Mouse (Mus musculus) MEL (cell line): ENCODE data around the gene Cxcl10. TPM values are rescaled to one million over a fixed set of nuclear protein-coding genes. Genes with fewer than 3 reads are reported as not detected.

Experiments
- DNase-seq: peaks from one replicate; pipeline ENCODE4 v3.0.0; 2011; ENCODE audit warnings: low read depth, low spot score
- H3K27ac ChIP-seq: 2 replicates; pipeline ENCODE4 v1.5.1; 2012; ENCODE audit warnings: low read depth, mild to moderate bottlenecking, control low read depth, low read length, moderate library complexity; ENCODE audit not compliant: control insufficient read depth
- H3K27me3 ChIP-seq, 2 experiments: fragments of 150-350 bp in 1 of 2; sonication (generic) in 1 of 2; 2 replicates each; pipeline ENCODE4 v1.6.1; 2012; ENCODE audit warnings: low read length in 2 of 2, mild to moderate bottlenecking in 2 of 2, improper control_type of control experiment in 1 of 2, moderate library complexity in 1 of 2; ENCODE audit not compliant: insufficient read depth in 2 of 2, control insufficient read depth in 1 of 2
- H3K36me3 ChIP-seq, 2 experiments: 2 replicates each; pipeline ENCODE4 v1.6.1; 2012 to 2014; ENCODE audit warnings: low read length in 2 of 2, improper control_type of control experiment in 1 of 2, inconsistent platforms in 1 of 2, mild to moderate bottlenecking in 1 of 2; ENCODE audit not compliant: insufficient read depth in 2 of 2, control insufficient read depth in 1 of 2
- H3K4me1 ChIP-seq, 2 experiments: fragments of 150-350 bp in 1 of 2; sonication (generic) in 1 of 2; 2 replicates each; pipeline ENCODE4 v1.6.1; 2012; ENCODE audit warnings: low read length in 2 of 2, improper control_type of control experiment in 1 of 2, mild to moderate bottlenecking in 1 of 2; ENCODE audit not compliant: insufficient read depth in 2 of 2, control insufficient read depth in 1 of 2
- H3K4me3 ChIP-seq, 2 experiments: fragments of 150-350 bp in 1 of 2; sonication (generic) in 1 of 2; 2 replicates each; pipeline ENCODE4 v1.5.1; 2012; ENCODE audit warnings: low read depth in 2 of 2, low read length in 2 of 2, mild to moderate bottlenecking in 2 of 2, moderate library complexity in 2 of 2, control low read depth in 1 of 2, improper control_type of control experiment in 1 of 2; ENCODE audit not compliant: control insufficient read depth in 1 of 2, insufficient read depth in 1 of 2
- H3K79me2 ChIP-seq: 2 replicates; pipeline ENCODE4 v1.6.1; 2012; ENCODE audit warnings: mild to moderate bottlenecking, low read length, moderate library complexity; ENCODE audit not compliant: control insufficient read depth, poor library complexity, insufficient read depth
- H3K9ac ChIP-seq: 2 replicates; pipeline ENCODE4 v1.6.1; 2012; ENCODE audit warnings: low read depth, mild to moderate bottlenecking, control low read depth, low read length, moderate library complexity; ENCODE audit not compliant: control insufficient read depth, poor library complexity, severe bottlenecking
- H3K9me3 ChIP-seq: fragments of 150-350 bp; sonication (generic); replicated peaks from 2 replicates; pipeline ENCODE4 v1.6.1; 2012; ENCODE audit warnings: mild to moderate bottlenecking, low read length, improper control_type of control experiment, moderate library complexity; ENCODE audit not compliant: insufficient read depth
- BHLHE40 ChIP-seq: IDR thresholded peaks from 2 replicates; pipeline ENCODE4 v1.6.1; 2012; ENCODE audit warnings: low read depth, mild to moderate bottlenecking, inconsistent platforms, low read length, improper control_type of control experiment, borderline replicate concordance
- CHD1 ChIP-seq: IDR thresholded peaks from 2 replicates; pipeline ENCODE4 v1.6.1; 2012; ENCODE audit warnings: low read depth, mild to moderate bottlenecking, inconsistent platforms, low read length, improper control_type of control experiment
- CHD2 ChIP-seq: IDR thresholded peaks from 2 replicates; pipeline ENCODE4 v1.6.1; 2011; ENCODE audit warnings: low read length, improper control_type of control experiment
- CTCF ChIP-seq, 3 experiments: IDR thresholded peaks in 2 of 3; conservative IDR thresholded peaks in 1 of 3; 2 replicates each; pipeline ENCODE4 v1.5.1; 2011 to 2012; ENCODE audit warnings: low read length in 3 of 3, low read depth in 2 of 3, mild to moderate bottlenecking in 2 of 3, improper control_type of control experiment in 1 of 3, inconsistent platforms in 1 of 3, mixed read lengths in 1 of 3, moderate library complexity in 1 of 3; ENCODE audit not compliant: control insufficient read depth in 1 of 3, insufficient read depth in 1 of 3, poor library complexity in 1 of 3, severe bottlenecking in 1 of 3
- E2F4 ChIP-seq: IDR thresholded peaks from 2 replicates; pipeline ENCODE4 v1.6.1; 2011; ENCODE audit warnings: low read depth, low read length, improper control_type of control experiment, borderline replicate concordance
- ELF1 ChIP-seq: IDR thresholded peaks from 2 replicates; pipeline ENCODE4 v1.6.1; 2014; ENCODE audit warnings: low read depth, mild to moderate bottlenecking, inconsistent platforms, low read length, improper control_type of control experiment, moderate library complexity
- EP300 ChIP-seq, 2 experiments: IDR thresholded peaks; 2 replicates each; pipeline ENCODE4 v1.6.1; 2011; ENCODE audit warnings: improper control_type of control experiment in 2 of 2, low read length in 2 of 2, low read depth in 1 of 2, mild to moderate bottlenecking in 1 of 2
- GABPA ChIP-seq: IDR thresholded peaks from 2 replicates; pipeline ENCODE4 v1.6.1; 2012; ENCODE audit warnings: low read depth, mild to moderate bottlenecking, inconsistent platforms, low read length, improper control_type of control experiment, moderate library complexity
- GATA1 ChIP-seq: IDR thresholded peaks from 2 replicates; pipeline ENCODE4 v1.6.1; 2011; ENCODE audit warnings: low read depth, low read length, improper control_type of control experiment
- HCFC1 ChIP-seq: IDR thresholded peaks from 2 replicates; pipeline ENCODE4 v1.6.1; 2012; ENCODE audit warnings: low read depth, mild to moderate bottlenecking, inconsistent platforms, low read length, improper control_type of control experiment, moderate library complexity
- JUND ChIP-seq: IDR thresholded peaks from 2 replicates; pipeline ENCODE4 v1.6.1; 2011; ENCODE audit warnings: low read depth, mild to moderate bottlenecking, improper control_type of control experiment, low read length
- MAFK ChIP-seq: IDR thresholded peaks from 2 replicates; pipeline ENCODE4 v1.6.1; 2011; ENCODE audit warnings: low read depth, mild to moderate bottlenecking, low read length, improper control_type of control experiment, borderline replicate concordance
- MAX ChIP-seq: IDR thresholded peaks from 2 replicates; pipeline ENCODE4 v1.6.1; 2011; ENCODE audit warnings: low read length, improper control_type of control experiment
- MAZ ChIP-seq: IDR thresholded peaks from 2 replicates; pipeline ENCODE4 v1.6.1; 2012; ENCODE audit warnings: low read depth, mild to moderate bottlenecking, inconsistent platforms, low read length, improper control_type of control experiment
- MXI1 ChIP-seq: IDR thresholded peaks from 2 replicates; pipeline ENCODE4 v1.6.1; 2011; ENCODE audit warnings: mild to moderate bottlenecking, low read depth, low read length, improper control_type of control experiment
- MYB ChIP-seq: IDR thresholded peaks from 2 replicates; pipeline ENCODE4 v1.6.1; 2011; ENCODE audit warnings: mild to moderate bottlenecking, low read depth, low read length, improper control_type of control experiment
- MYC ChIP-seq: IDR thresholded peaks from 2 replicates; pipeline ENCODE4 v1.6.1; 2011; ENCODE audit warnings: low read depth, mild to moderate bottlenecking, low read length, improper control_type of control experiment, moderate library complexity
- NELFE ChIP-seq: IDR thresholded peaks from 2 replicates; pipeline ENCODE4 v1.6.1; 2011; ENCODE audit warnings: low read depth, low read length, improper control_type of control experiment
- NRF1 ChIP-seq: IDR thresholded peaks from 2 replicates; pipeline ENCODE4 v1.6.1; 2014; ENCODE audit warnings: low read depth, mild to moderate bottlenecking, inconsistent platforms, low read length, improper control_type of control experiment, moderate library complexity; ENCODE audit not compliant: poor library complexity, insufficient read depth, severe bottlenecking
- POLR2A ChIP-seq, 2 experiments: IDR thresholded peaks; 2 replicates each; pipeline ENCODE4 v1.6.1; 2011 to 2012; ENCODE audit warnings: low read length in 2 of 2, mild to moderate bottlenecking in 2 of 2, control low read depth in 1 of 2, improper control_type of control experiment in 1 of 2, low read depth in 1 of 2, moderate library complexity in 1 of 2; ENCODE audit not compliant: control insufficient read depth in 1 of 2, insufficient read depth in 1 of 2, poor library complexity in 1 of 2
- POLR2AphosphoS2 ChIP-seq: IDR thresholded peaks from 2 replicates; pipeline ENCODE4 v1.6.1; 2011; ENCODE audit warnings: low read length, improper control_type of control experiment
- POLR2AphosphoS5 ChIP-seq: IDR thresholded peaks from 2 replicates; pipeline ENCODE4 v1.6.1; 2012; ENCODE audit warnings: low read depth, borderline replicate concordance, mild to moderate bottlenecking, inconsistent platforms, low read length, moderate library complexity, mixed read lengths
- RAD21 ChIP-seq: IDR thresholded peaks from 2 replicates; pipeline ENCODE4 v1.6.1; 2011; ENCODE audit warnings: mild to moderate bottlenecking, low read depth, low read length, improper control_type of control experiment
- RCOR1 ChIP-seq: IDR thresholded peaks from 2 replicates; pipeline ENCODE4 v1.6.1; 2012; ENCODE audit warnings: low read depth, mild to moderate bottlenecking, inconsistent platforms, low read length, improper control_type of control experiment
- SIN3A ChIP-seq: IDR thresholded peaks from 2 replicates; pipeline ENCODE4 v1.6.1; 2012; ENCODE audit warnings: low read length, improper control_type of control experiment, inconsistent platforms
- SMC3 ChIP-seq: IDR thresholded peaks from 2 replicates; pipeline ENCODE4 v1.6.1; 2011; ENCODE audit warnings: low read depth, low read length, improper control_type of control experiment
- TAL1 ChIP-seq: IDR thresholded peaks from 2 replicates; pipeline ENCODE4 v1.6.1; 2012; ENCODE audit warnings: mild to moderate bottlenecking, inconsistent platforms, low read length, moderate library complexity, mixed read lengths
- TBP ChIP-seq: IDR thresholded peaks from 2 replicates; pipeline ENCODE4 v1.8.0; 2011; ENCODE audit warnings: low read depth, low read length, improper control_type of control experiment
- TCF12 ChIP-seq: IDR thresholded peaks from 2 replicates; pipeline ENCODE4 v1.6.1; 2014; ENCODE audit warnings: low read depth, mild to moderate bottlenecking, inconsistent platforms, low read length, improper control_type of control experiment, moderate library complexity
- UBTF ChIP-seq: IDR thresholded peaks from 2 replicates; pipeline ENCODE4 v1.6.1; 2012; ENCODE audit warnings: low read depth, mild to moderate bottlenecking, inconsistent platforms, low read length, improper control_type of control experiment, moderate library complexity, borderline replicate concordance; ENCODE audit not compliant: insufficient read depth
- USF1 ChIP-seq: IDR thresholded peaks from 2 replicates; pipeline ENCODE4 v1.6.1; 2014; ENCODE audit warnings: low read depth, mild to moderate bottlenecking, inconsistent platforms, low read length, improper control_type of control experiment, moderate library complexity
- USF2 ChIP-seq, 2 experiments: IDR thresholded peaks; 2 replicates each; pipeline ENCODE4 v1.6.1; 2011 to 2012; ENCODE audit warnings: improper control_type of control experiment in 2 of 2, low read length in 2 of 2, borderline replicate concordance in 1 of 2, inconsistent platforms in 1 of 2, low read depth in 1 of 2, mild to moderate bottlenecking in 1 of 2; ENCODE audit not compliant: insufficient read depth in 1 of 2
- ZC3H11A ChIP-seq: IDR thresholded peaks from 2 replicates; pipeline ENCODE4 v1.6.1; 2012; ENCODE audit warnings: low read depth, mild to moderate bottlenecking, inconsistent platforms, low read length, improper control_type of control experiment
- ZKSCAN1 ChIP-seq: IDR thresholded peaks from 2 replicates; pipeline ENCODE4 v1.6.1; 2012; ENCODE audit warnings: low read depth, mild to moderate bottlenecking, inconsistent platforms, low read length, improper control_type of control experiment, moderate library complexity
- polyA plus RNA-seq, 2 experiments: library from polyadenylated mRNA; stranded (reverse) in 1 of 2; unstranded in 1 of 2; fragments of >175 nt in 1 of 2; fragments of >200 nt in 1 of 2; gene quantifications; 2 replicates each; pipeline versions ENCODE4 v1.2.1 to v1.2.4; 2012; ENCODE audit warnings: low replicate concordance in 2 of 2, low read depth in 1 of 2; ENCODE audit not compliant: insufficient read length in 2 of 2, insufficient read depth in 1 of 2, missing spikeins in 1 of 2
- total RNA-seq: library from RNA; depleted of rRNA; stranded (reverse); fragments of 300-350 nt; gene quantifications from 2 replicates; pipeline ENCODE4 v1.2.3, GENCODE M21; 2012

Cxcl10 gene
- total and polyA plus RNA-seq, 3 experiments, result 0.11 TPM; not detected in 2

DNA sequence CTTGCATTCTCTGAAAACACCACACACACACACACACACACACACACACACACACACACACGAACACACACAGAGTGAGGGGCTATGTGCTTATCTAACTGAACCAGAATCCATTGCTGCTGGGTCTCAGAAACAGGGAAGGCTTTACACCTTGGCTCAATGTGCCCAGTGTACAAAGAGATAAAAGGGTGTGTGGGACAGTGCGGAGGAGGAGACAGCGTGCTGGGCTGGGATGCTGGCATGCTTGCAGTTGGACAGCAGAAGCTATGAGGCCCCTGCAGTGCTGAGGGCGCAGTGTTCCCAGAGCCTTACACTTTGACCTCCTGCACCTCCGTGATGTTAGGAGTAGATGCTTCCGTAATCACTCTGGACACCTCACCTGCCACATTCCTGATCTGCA, 47.8 kb upstream of the Cxcl10 start (continued):
- TF ChIP-seq ZKSCAN1, result no peak
- TF ChIP-seq MYC, result no peak
- no peak for TF ChIP-seq RCOR1
- TF ChIP-seq GATA1, result peak; percentile 73
- TF ChIP-seq TCF12, result peak; percentile 80; the same call in 1 of the 2 replicates
- peak; percentile 5; the same call in 1 of the 2 replicates for TF ChIP-seq MYB
- no peak for TF ChIP-seq BHLHE40
- TF ChIP-seq, all 39 proteins: peak for 6

- no peaks in the 10 kb centered on the region; a peak in 1 of 4 replicates for H3K27me3 ChIP-seq
- no peaks in the 10 kb centered on the region for H3K79me2 ChIP-seq
- peak overlapping the region; percentile 23 for H3K9ac ChIP-seq
- H3K4me1 ChIP-seq, result peaks cover 0 to 25% of the 10 kb centered on the region in 2 experiments; a peak in 2 of 4 replicates
- DNase-seq, result peak; percentile 49
- H3K4me3 ChIP-seq, result peak overlapping the region; percentile 17 to 42
- H3K9me3 ChIP-seq, result no peaks in the 10 kb centered on the region
- peaks cover 0 to 16% of the 10 kb centered on the region in 2 experiments; a peak in 2 of 4 replicates for H3K36me3 ChIP-seq
- peak overlapping the region; percentile 45 for H3K27ac ChIP-seq
- TF ChIP-seq UBTF (no peak), MXI1 (no peak; the same call in 1 of the 2 replicates), RAD21 (no peak), USF2 (IDR thresholded peaks at IDR 0.05; ENCODE audit: borderline replicate concordance in 1 of 2, insufficient read depth in 1 of 2, low read depth in 1 of 2, low read length in 2 of 2) (no peak), GABPA (no peak), MAZ (no peak), CTCF (IDR thresholded peaks at IDR 0.05 in 2 of 3, conservative IDR thresholded peaks at IDR 0.05 in 1 of 3; ENCODE audit: control insufficient read depth in 1 of 3, insufficient read depth in 1 of 3, low read depth in 2 of 3, low read length in 3 of 3, poor library complexity in 1 of 3, severe bottlenecking in 1 of 3) (no peak), POLR2AphosphoS5 (no peak), CHD1 (no peak), MAX (0 out of 2 replicates have a peak, but pooled peaks have one; percentile 12), NRF1 (no peak), MYB (no peak), JUND (no peak), BHLHE40 (no peak), POLR2AphosphoS2 (no peak), RCOR1 (no peak), TCF12 (peak; percentile 59; the same call in 1 of the 2 replicates), HCFC1 (no peak), ELF1 (no peak), TBP (no peak), POLR2A (IDR thresholded peaks at IDR 0.05; ENCODE audit: control insufficient read depth in 1 of 2, insufficient read depth in 1 of 2, low read depth in 1 of 2, low read length in 2 of 2, poor library complexity in 1 of 2) (no peak), E2F4 (no peak), MYC (0 out of 2 replicates have a peak, but pooled peaks have one; percentile 3), ZC3H11A (no peak), SIN3A (0 out of 2 replicates have a peak, but pooled peaks have one; percentile 25), SMC3 (no peak), CHD2 (no peak), TAL1 (peak; percentile 58), USF1 (no peak), ZKSCAN1 (no peak), MAFK (no peak), EP300 (IDR thresholded peaks at IDR 0.05; ENCODE audit: low read depth in 1 of 2, low read length in 2 of 2) (peak; percentile 62 to 78), NELFE (no peak)
Observed at GRCm38 (mm10) chr5:92395764-92396163, 47.1 kb upstream of the Cxcl10 start.
